Mouse (Mus musculus): ENCODE data around the gene Rheb.
"Not testable (repeated sequence)": the region's sequence is repeated elsewhere in the genome, so short reads cannot be mapped to it uniquely, and the experiment has no call there.

Gene Rheb

GRCm38 (mm10) chr5:24842274-24843102, at the start of gene Rheb:
Gene Rheb, minus strand, starts transcription at chr5:24842624.
- DNase-seq (ENCODE audit: low spot score in 2 of 2): peak; percentile 98 to 99

GRCm38 (mm10) chr5:24889860-24890259, 47.4 kb upstream of the Rheb start:
- no peak for DNase-seq (ENCODE audit: low spot score in 2 of 2)

- DNase-seq (ENCODE audit: low spot score in 2 of 2): no peak
These were observed 46.6 kb upstream of the Rheb start for GRCm38 (mm10) chr5:24888874-24889591.

- DNase-seq (ENCODE audit: low spot score in 2 of 2): no peak
These were observed 44.8 kb upstream of the Rheb start for GRCm38 (mm10) chr5:24887271-24887670.

GRCm38 (mm10) chr5:24878713-24879112, 36.3 kb upstream of the Rheb start:
- DNase-seq (ENCODE audit: low spot score in 2 of 2): no peak

- DNase-seq (ENCODE audit: low spot score in 2 of 2): no peak
These were observed 35.6 kb upstream of the Rheb start for GRCm38 (mm10) chr5:24877836-24878624.

- no peak for DNase-seq (ENCODE audit: low spot score in 2 of 2)
These were observed 34.2 kb upstream of the Rheb start for GRCm38 (mm10) chr5:24876653-24877052.

GRCm38 (mm10) chr5:24874111-24874510, 31.7 kb upstream of the Rheb start:
- DNase-seq (ENCODE audit: low spot score in 2 of 2): no peak

- no peak for DNase-seq (ENCODE audit: low spot score in 2 of 2)
These were observed 30.8 kb upstream of the Rheb start for GRCm38 (mm10) chr5:24873221-24873620.

- no peak for DNase-seq (ENCODE audit: low spot score in 2 of 2)
These were observed 28.9 kb upstream of the Rheb start for GRCm38 (mm10) chr5:24871276-24871675.

- no peak for DNase-seq (ENCODE audit: low spot score in 2 of 2)
These were observed 27.4 kb upstream of the Rheb start for GRCm38 (mm10) chr5:24869796-24870289.

GRCm38 (mm10) chr5:24863804-24864203, 21.4 kb upstream of the Rheb start:
- DNase-seq (ENCODE audit: low spot score in 2 of 2): no peak

- DNase-seq (ENCODE audit: low spot score in 2 of 2): no peak
These were observed 19.1 kb upstream of the Rheb start for GRCm38 (mm10) chr5:24861449-24861930.

- peak; percentile 61 to 76 for DNase-seq (ENCODE audit: low spot score in 2 of 2)
These were observed 18.4 kb upstream of the Rheb start for GRCm38 (mm10) chr5:24860635-24861448.

- no peak for DNase-seq (ENCODE audit: low spot score in 2 of 2)
These were observed 17.5 kb upstream of the Rheb start for GRCm38 (mm10) chr5:24859771-24860540.

- DNase-seq (ENCODE audit: low spot score in 2 of 2): no peak
These were observed 12.6 kb upstream of the Rheb start for GRCm38 (mm10) chr5:24854827-24855600.

GRCm38 (mm10) chr5:24854256-24854655, 11.8 kb upstream of the Rheb start:
- DNase-seq (ENCODE audit: low spot score in 2 of 2): no peak

GRCm38 (mm10) chr5:24848261-24848660, 5.8 kb upstream of the Rheb start:
- not testable (repeated sequence) for DNase-seq (ENCODE audit: low spot score in 2 of 2)

- no peak for DNase-seq (ENCODE audit: low spot score in 2 of 2)
These were observed 1.4 kb upstream of the Rheb start for GRCm38 (mm10) chr5:24843841-24844240.

Measured in frontal cortex, postnatal 10 days (tissue).